Mouse (Mus musculus) spleen, adult 2 months (tissue): ENCODE data around the gene Zfp385b.

ENCODE experiments used
- CTCF ChIP-seq: fragments of 200-500 bp; IDR thresholded peaks from 2 replicates; pipeline ENCODE4 v1.5.1; 2011; ENCODE audit warnings: mild to moderate bottlenecking, inconsistent platforms; ENCODE audit not compliant: insufficient read depth, insufficient read length, insufficient replicate concordance; ENCODE audit errors: extremely low read depth
- POLR2A ChIP-seq: fragments of 200-500 bp; IDR thresholded peaks from 2 replicates; pipeline ENCODE4 v1.6.1; 2011; ENCODE audit warnings: low read depth, low read length, inconsistent platforms

DNA sequence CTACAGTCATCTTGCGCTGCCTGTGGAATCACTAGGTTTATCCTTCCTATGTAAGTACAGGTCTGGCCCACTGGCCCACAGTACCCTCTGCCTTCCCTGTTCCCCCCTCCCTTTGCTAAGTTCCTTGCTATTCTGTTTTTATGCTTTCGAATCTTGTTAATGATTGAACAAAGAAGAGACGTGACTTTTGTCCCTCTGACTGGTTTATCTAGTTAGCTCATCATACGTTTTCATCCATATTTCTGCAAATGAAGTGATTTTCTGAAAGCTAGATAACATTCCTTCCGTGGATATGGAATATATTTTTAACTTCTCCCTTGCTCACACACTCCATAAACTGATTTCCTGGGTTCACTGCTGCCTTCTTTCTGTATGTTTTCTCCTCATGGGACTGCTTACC is 302.8 kb downstream of the Zfp385b start:
- TF ChIP-seq POLR2A (no peak), CTCF (no peak)
